Mouse (Mus musculus): Measurements from ENCODE around the gene 4931440F15Rik. TPM values are rescaled to one million over a fixed set of nuclear protein-coding genes. Genes with fewer than 3 reads are reported as not detected.

The 4931440F15Rik gene
- total and polyA plus RNA-seq, 3 experiments: 0.06 to 0.08 TPM; not detected in 1

GRCm38 (mm10) chr11:29774296-29774695 lies 51.2 kb downstream of the 4931440F15Rik start:
- Histone ChIP-seq H3K36me3 (ENCODE audit: control insufficient read depth in 1 of 2, insufficient read depth in 2 of 2, low read length in 2 of 2) (peaks cover 0 to 2% of the 10 kb centered on the region in 2 experiments; a peak in 2 of 4 replicates), H3K79me2 (ENCODE audit: control insufficient read depth, insufficient read depth, low read length, poor library complexity) (no peaks in the 10 kb centered on the region), H3K27me3 (ENCODE audit: control insufficient read depth in 1 of 2, insufficient read depth in 2 of 2, low read length in 2 of 2) (no peaks in the 10 kb centered on the region), H3K27ac (ENCODE audit: control insufficient read depth, low read depth, low read length) (no peak overlapping the region), H3K9ac (ENCODE audit: control insufficient read depth, low read depth, low read length, poor library complexity, severe bottlenecking) (no peak overlapping the region), H3K4me3 (ENCODE audit: control insufficient read depth in 1 of 2, insufficient read depth in 1 of 2, low read depth in 2 of 2, low read length in 2 of 2) (no peak overlapping the region), H3K4me1 (ENCODE audit: control insufficient read depth in 1 of 2, insufficient read depth in 2 of 2, low read length in 2 of 2) (peaks cover 4 to 8% of the 10 kb centered on the region in 2 experiments), H3K9me3 (replicated peaks; ENCODE audit: insufficient read depth, low read length) (no peaks in the 10 kb centered on the region)
- no peak for TF ChIP-seq MAFK (IDR thresholded peaks at IDR 0.05; ENCODE audit: borderline replicate concordance, low read depth, low read length)
- no peak for TF ChIP-seq ETS1 (IDR thresholded peaks at IDR 0.05; ENCODE audit: low read depth, low read length)
- no peak for TF ChIP-seq HCFC1 (IDR thresholded peaks at IDR 0.05; ENCODE audit: low read depth, low read length)
- no peak for TF ChIP-seq E2F4 (IDR thresholded peaks at IDR 0.05; ENCODE audit: borderline replicate concordance, low read depth, low read length)
- TF ChIP-seq NELFE (IDR thresholded peaks at IDR 0.05; ENCODE audit: low read depth, low read length): no peak
- no peak for TF ChIP-seq TCF12 (IDR thresholded peaks at IDR 0.05; ENCODE audit: low read depth, low read length)
- no peak for DNase-seq (ENCODE audit: low read depth, low spot score)

Other genes with a start within 250 kb of the 4931440F15Rik start
- gene Rtn4, start 132.7 kb downstream of the 4931440F15Rik start, total RNA-seq (2012; rRNA removed): 46.5 and 53.1 TPM in 2 replicates
- 100 to 1,000 TPM in 1 of 2 experiments, 10 to 100 TPM in 1; 57.8 to 202 TPM for gene Rtn4, start 132.7 kb downstream of the 4931440F15Rik start, polyA plus RNA-seq (2012; ENCODE audit: insufficient read depth in 1 of 2, insufficient read length in 2 of 2, low read depth in 1 of 2, low replicate concordance in 2 of 2, missing spikeins in 1 of 2)
- gene Eml6, start 200.4 kb upstream of the 4931440F15Rik start, total RNA-seq (2012; rRNA removed): 2.5 and 2.7 TPM in 2 replicates
- gene Eml6, start 200.4 kb upstream of the 4931440F15Rik start, polyA plus RNA-seq (2012; ENCODE audit: insufficient read depth in 1 of 2, insufficient read length in 2 of 2, low read depth in 1 of 2, low replicate concordance in 2 of 2, missing spikeins in 1 of 2): 1 to 10 TPM in 1 of 2 experiments, not detected in 1; 2.8 TPM